Mouse (Mus musculus) embryonic facial prominence, embryonic 10.5 days (tissue): ENCODE results near the gene Duox2. TPM values are rescaled to one million over a fixed set of nuclear protein-coding genes. Genes with fewer than 3 reads are reported as not detected.

Experiments used
- DNase-seq: peaks from one replicate; pipeline ENCODE4 v3.0.0-alpha.2; 2017; ENCODE audit warnings: low spot score
- H3K27ac ChIP-seq: fragments of 300-500 bp; sonication (generic); replicated peaks from 2 replicates; pipeline ENCODE4 v1.5.1; 2016; ENCODE audit warnings: mild to moderate bottlenecking
- H3K27me3 ChIP-seq: fragments of 300-500 bp; sonication (generic); replicated peaks from 2 replicates; pipeline ENCODE4 v1.6.1; 2016; ENCODE audit warnings: low read depth, mild to moderate bottlenecking; ENCODE audit not compliant: poor library complexity, severe bottlenecking
- H3K36me3 ChIP-seq: fragments of 300-500 bp; sonication (generic); replicated peaks from 2 replicates; pipeline ENCODE4 v1.6.1; 2016; ENCODE audit warnings: mild to moderate bottlenecking, moderate library complexity
- H3K4me1 ChIP-seq: fragments of 300-500 bp; sonication (generic); 2 replicates; pipeline ENCODE4 v1.6.1; 2016
- H3K4me3 ChIP-seq: fragments of 300-500 bp; sonication (generic); 2 replicates; pipeline ENCODE4 v1.5.1; 2016; ENCODE audit warnings: mild to moderate bottlenecking, moderate library complexity
- H3K9me3 ChIP-seq: fragments of 300-500 bp; sonication (generic); 2 replicates; pipeline ENCODE4 v1.6.1; 2016; ENCODE audit warnings: mild to moderate bottlenecking
- WGBS: fragments of 180-500 bp; shearing (Covaris S2); methylation state at CpG from one replicate; pipeline ENCODE4 v1.1.7; 2016; 5-methylcytosine and 5-hydroxymethylcytosine counted together
- polyA plus RNA-seq: library from polyadenylated mRNA; unstranded; fragments of >200 nt; fragmentation: Nextera tagmentation; extraction: Ambion mirVana; gene quantifications from 2 replicates; pipeline ENCODE4 v1.2.1, GENCODE M21; 2016

The Duox2 gene
- polyA plus RNA-seq, 1 experiment from 2014 or later: not detected

GRCm38 (mm10) chr2:122300656-122301020 is 2.4 kb upstream of the Duox2 start:
- Histone ChIP-seq H3K4me1 (peaks cover 48% of the 10 kb centered on the region), H3K4me3 (no peak overlapping the region), H3K27me3 (peaks cover 100% of the 10 kb centered on the region), H3K27ac (no peak overlapping the region), H3K36me3 (no peaks in the 10 kb centered on the region), H3K9me3 (no peaks in the 10 kb centered on the region)
- 6% methylated on average over 14 of the region's 14 CpGs for WGBS
- no peak for DNase-seq

GRCm38 (mm10) chr2:122299911-122300655 is 1.8 kb upstream of the Duox2 start:
- Histone ChIP-seq H3K4me1 (peaks cover 48% of the 10 kb centered on the region), H3K36me3 (no peaks in the 10 kb centered on the region), H3K27me3 (peaks cover 100% of the 10 kb centered on the region), H3K27ac (no peak overlapping the region), H3K4me3 (no peak overlapping the region), H3K9me3 (no peaks in the 10 kb centered on the region)
- WGBS: 7% methylated on average over 14 of the region's 14 CpGs
- DNase-seq: peak; percentile 21

GRCm38 (mm10) chr2:122298596-122299490 is 594 bp upstream of the Duox2 start, which contains the start of gene Duoxa2:
Gene Duoxa2, plus strand, starts transcription at chr2:122298900.
- Histone ChIP-seq H3K4me1 (peaks cover 48% of the 10 kb centered on the region), H3K27ac (no peak within 1 kb of the TSS), H3K36me3 (no peaks in the 10 kb centered on the region), H3K4me3 (peak within 1 kb of the TSS; percentile 44), H3K9me3 (no peaks in the 10 kb centered on the region), H3K27me3 (peaks cover 100% of the 10 kb centered on the region)
- under 1% methylated on average over 43 of the region's 43 CpGs for WGBS
- DNase-seq: peak; percentile 60

GRCm38 (mm10) chr2:122297271-122298095 is 766 bp downstream of the Duox2 start:
- Histone ChIP-seq H3K4me3 (peak overlapping the region; percentile 36), H3K4me1 (peaks cover 48% of the 10 kb centered on the region), H3K27ac (no peak overlapping the region), H3K9me3 (no peaks in the 10 kb centered on the region), H3K27me3 (peaks cover 98% of the 10 kb centered on the region), H3K36me3 (no peaks in the 10 kb centered on the region)
- WGBS: 1% methylated on average over 35 of the region's 35 CpGs
- DNase-seq: peak; percentile 55

- 8% methylated on average over 7 of the region's 7 CpGs for WGBS
- peak; percentile 12 for DNase-seq
- peaks cover 97% of the 10 kb centered on the region for H3K27me3 ChIP-seq
Observed at GRCm38 (mm10) chr2:122294916-122295315, 3.3 kb downstream of the Duox2 start.

GRCm38 (mm10) chr2:122286137-122286536 is 12.1 kb downstream of the Duox2 start:
- Histone ChIP-seq H3K36me3 (no peaks in the 10 kb centered on the region), H3K4me3 (no peak overlapping the region), H3K4me1 (no peaks in the 10 kb centered on the region), H3K9me3 (no peaks in the 10 kb centered on the region), H3K27me3 (peaks cover 11% of the 10 kb centered on the region; the same call in 1 of the 2 replicates), H3K27ac (no peak overlapping the region)
- no peak for DNase-seq
- WGBS: 77% methylated on average over 7 of the region's 7 CpGs

More at GRCm38 (mm10) chr2:122294916-122295315, 3.3 kb downstream of the Duox2 start:
- H3K4me1 ChIP-seq: peaks cover 33% of the 10 kb centered on the region
- no peaks in the 10 kb centered on the region for H3K9me3 ChIP-seq
- H3K36me3 ChIP-seq: no peaks in the 10 kb centered on the region
- no peak overlapping the region for H3K27ac ChIP-seq
- no peak overlapping the region for H3K4me3 ChIP-seq

GRCm38 (mm10) chr2:122284091-122284490 is 14.2 kb downstream of the Duox2 start:
- WGBS: 90% methylated on average over 9 of the region's 9 CpGs
- no peak overlapping the region for H3K4me3 ChIP-seq
- H3K27ac ChIP-seq: no peak overlapping the region
- no peaks in the 10 kb centered on the region for H3K4me1 ChIP-seq
- no peaks in the 10 kb centered on the region for H3K36me3 ChIP-seq
- no peaks in the 10 kb centered on the region for H3K27me3 ChIP-seq
- no peaks in the 10 kb centered on the region for H3K9me3 ChIP-seq
- DNase-seq: no peak

- H3K4me3 ChIP-seq: no peak overlapping the region
- H3K9me3 ChIP-seq: no peaks in the 10 kb centered on the region
- no peak overlapping the region for H3K27ac ChIP-seq
- H3K27me3 ChIP-seq: no peaks in the 10 kb centered on the region
- 0 out of 2 replicates have a peak, but pooled peaks cover 4% of the 10 kb centered on the region for H3K4me1 ChIP-seq
- DNase-seq: no peak
- H3K36me3 ChIP-seq: no peaks in the 10 kb centered on the region
- 89% methylated on average over 3 of the region's 3 CpGs for WGBS
Observed at GRCm38 (mm10) chr2:122278769-122279168, 19.5 kb downstream of the Duox2 start.

GRCm38 (mm10) chr2:122266407-122267193 is 31.6 kb downstream of the Duox2 start:
- 88% methylated on average over 7 of the region's 7 CpGs for WGBS
- H3K27ac ChIP-seq: no peak overlapping the region

GRCm38 (mm10) chr2:122264690-122265089 is 33.6 kb downstream of the Duox2 start:
- Histone ChIP-seq H3K4me1 (peaks cover 9% of the 10 kb centered on the region), H3K36me3 (no peaks in the 10 kb centered on the region; the same call in 1 of the 2 replicates), H3K27me3 (no peaks in the 10 kb centered on the region), H3K27ac (no peak overlapping the region), H3K9me3 (no peaks in the 10 kb centered on the region), H3K4me3 (no peak overlapping the region)
- DNase-seq: peak; percentile 13
- WGBS: 63% methylated on average over 3 of the region's 3 CpGs

More at GRCm38 (mm10) chr2:122266407-122267193, 31.6 kb downstream of the Duox2 start:
- Histone ChIP-seq H3K36me3 (no peaks in the 10 kb centered on the region), H3K9me3 (no peaks in the 10 kb centered on the region), H3K4me1 (peaks cover 9% of the 10 kb centered on the region), H3K4me3 (no peak overlapping the region), H3K27me3 (no peaks in the 10 kb centered on the region)
- DNase-seq: no peak

- Histone ChIP-seq H3K4me1 (peaks cover 9% of the 10 kb centered on the region), H3K9me3 (no peaks in the 10 kb centered on the region), H3K27me3 (no peaks in the 10 kb centered on the region), H3K36me3 (no peaks in the 10 kb centered on the region; the same call in 1 of the 2 replicates), H3K27ac (no peak overlapping the region), H3K4me3 (no peak overlapping the region)
- DNase-seq: no peak
- WGBS: 82% methylated on average over 5 of the region's 5 CpGs
Observed at GRCm38 (mm10) chr2:122260729-122261128, 37.5 kb downstream of the Duox2 start.
